Mouse (Mus musculus): ENCODE data around the gene Pitpnm1.
"Not testable (repeated sequence)": the region's sequence is repeated elsewhere in the genome, so short reads cannot be mapped to it uniquely, and the experiment has no call there.

Pitpnm1 gene

GRCm38 (mm10) chr19:4112063-4112960 lies 12.5 kb downstream of the Pitpnm1 start:
- in situ Hi-C loops (cut with MboI; ENCODE audit: low pct_unique_long_range_greater_than_20kb in 1 of 2, low sequenced_read_pairs in 2 of 2, unreplicated experiment in 1 of 2): no loop called here

- in situ Hi-C loops (cut with MboI; ENCODE audit: low pct_unique_long_range_greater_than_20kb in 1 of 2, low sequenced_read_pairs in 2 of 2, unreplicated experiment in 1 of 2): no loop called here
These were observed 13.5 kb downstream of the Pitpnm1 start for GRCm38 (mm10) chr19:4113186-4113805.

- in situ Hi-C loops (cut with MboI; ENCODE audit: low pct_unique_long_range_greater_than_20kb in 1 of 2, low sequenced_read_pairs in 2 of 2, unreplicated experiment in 1 of 2): no loop called here
These were observed 14.0 kb downstream of the Pitpnm1 start for GRCm38 (mm10) chr19:4113806-4114230.

GRCm38 (mm10) chr19:4114551-4114950 lies 14.8 kb downstream of the Pitpnm1 start:
- in situ Hi-C loops (cut with MboI; ENCODE audit: low pct_unique_long_range_greater_than_20kb in 1 of 2, low sequenced_read_pairs in 2 of 2, unreplicated experiment in 1 of 2): no loop called here

GRCm38 (mm10) chr19:4115144-4115543 lies 15.3 kb downstream of the Pitpnm1 start:
- in situ Hi-C loops (cut with MboI; ENCODE audit: low pct_unique_long_range_greater_than_20kb in 1 of 2, low sequenced_read_pairs in 2 of 2, unreplicated experiment in 1 of 2): no loop called here

GRCm38 (mm10) chr19:4115816-4116215 lies 16.0 kb downstream of the Pitpnm1 start:
- in situ Hi-C loops (cut with MboI; ENCODE audit: low pct_unique_long_range_greater_than_20kb in 1 of 2, low sequenced_read_pairs in 2 of 2, unreplicated experiment in 1 of 2): no loop called here

- in situ Hi-C loops (cut with MboI; ENCODE audit: low pct_unique_long_range_greater_than_20kb in 1 of 2, low sequenced_read_pairs in 2 of 2, unreplicated experiment in 1 of 2): no loop called here
These were observed 17.2 kb downstream of the Pitpnm1 start for GRCm38 (mm10) chr19:4117006-4117405.

GRCm38 (mm10) chr19:4118350-4118749 lies 18.6 kb downstream of the Pitpnm1 start:
- in situ Hi-C loops (cut with MboI; ENCODE audit: low pct_unique_long_range_greater_than_20kb in 1 of 2, low sequenced_read_pairs in 2 of 2, unreplicated experiment in 1 of 2): no loop called here

GRCm38 (mm10) chr19:4119716-4120487 lies 20.1 kb downstream of the Pitpnm1 start:
- in situ Hi-C loops (cut with MboI; ENCODE audit: low pct_unique_long_range_greater_than_20kb in 1 of 2, low sequenced_read_pairs in 2 of 2, unreplicated experiment in 1 of 2): no loop called here

GRCm38 (mm10) chr19:4120496-4120895 lies 20.7 kb downstream of the Pitpnm1 start:
- in situ Hi-C loops (cut with MboI; ENCODE audit: low pct_unique_long_range_greater_than_20kb in 1 of 2, low sequenced_read_pairs in 2 of 2, unreplicated experiment in 1 of 2): no loop called here

GRCm38 (mm10) chr19:4121097-4121805 lies 21.5 kb downstream of the Pitpnm1 start:
- in situ Hi-C loops (cut with MboI; ENCODE audit: low pct_unique_long_range_greater_than_20kb in 1 of 2, low sequenced_read_pairs in 2 of 2, unreplicated experiment in 1 of 2): no loop called here

- in situ Hi-C loops (cut with MboI; ENCODE audit: low pct_unique_long_range_greater_than_20kb in 1 of 2, low sequenced_read_pairs in 2 of 2, unreplicated experiment in 1 of 2): not testable (repeated sequence)
These were observed 22.1 kb downstream of the Pitpnm1 start for GRCm38 (mm10) chr19:4121896-4122295.

- in situ Hi-C loops (cut with MboI; ENCODE audit: low pct_unique_long_range_greater_than_20kb in 1 of 2, low sequenced_read_pairs in 2 of 2, unreplicated experiment in 1 of 2): no loop called here
These were observed 22.9 kb downstream of the Pitpnm1 start for GRCm38 (mm10) chr19:4122411-4123370.

- in situ Hi-C loops (cut with MboI; ENCODE audit: low pct_unique_long_range_greater_than_20kb in 1 of 2, low sequenced_read_pairs in 2 of 2, unreplicated experiment in 1 of 2): no loop called here
These were observed 24.6 kb downstream of the Pitpnm1 start for GRCm38 (mm10) chr19:4124432-4124831.

- in situ Hi-C loops (cut with MboI; ENCODE audit: low pct_unique_long_range_greater_than_20kb in 1 of 2, low sequenced_read_pairs in 2 of 2, unreplicated experiment in 1 of 2): not testable (repeated sequence)
These were observed 25.5 kb downstream of the Pitpnm1 start for GRCm38 (mm10) chr19:4125268-4125667.

- in situ Hi-C loops (cut with MboI; ENCODE audit: low pct_unique_long_range_greater_than_20kb in 1 of 2, low sequenced_read_pairs in 2 of 2, unreplicated experiment in 1 of 2): no loop called here
These were observed 26.2 kb downstream of the Pitpnm1 start, which contains the start of gene Aip for GRCm38 (mm10) chr19:4125741-4126696. TSS of gene Aip (minus strand) at chr19:4125858.

Measured in mouse embryonic stem cell (cell line).